Mouse (Mus musculus) liver, embryonic 12.5 days (tissue): ENCODE data around the gene Ntrk2. TPM values are rescaled to one million over a fixed set of nuclear protein-coding genes. Genes with fewer than 3 reads are reported as not detected.
A peak's percentile ranks its signal among the peaks of the same experiment; 100 is the strongest.

Source experiments
- ATAC-seq: fragments of 200-750 bp; cut with Nextera tagmentation; 2 replicates; pipeline ENCODE4 v1.8.0; 2017; ENCODE audit warnings: moderate number of reproducible peaks, mild to moderate bottlenecking, moderate library complexity
- H3K27ac ChIP-seq: fragments of 300-500 bp; sonication (generic); 2 replicates; pipeline ENCODE4 v1.5.1; 2016; ENCODE audit warnings: mild to moderate bottlenecking
- H3K27me3 ChIP-seq: fragments of 300-500 bp; sonication (generic); replicated peaks from 2 replicates; pipeline ENCODE4 v1.6.1; 2016; ENCODE audit warnings: mild to moderate bottlenecking, moderate library complexity
- H3K36me3 ChIP-seq: fragments of 300-500 bp; sonication (generic); 2 replicates; pipeline ENCODE4 v1.6.1; 2016; ENCODE audit warnings: mild to moderate bottlenecking, moderate library complexity
- H3K4me1 ChIP-seq: fragments of 300-500 bp; sonication (generic); 2 replicates; pipeline ENCODE4 v1.6.1; 2016
- H3K4me2 ChIP-seq: fragments of 300-500 bp; sonication (generic); 2 replicates; pipeline ENCODE4 v1.6.1; 2016; ENCODE audit warnings: mild to moderate bottlenecking, moderate library complexity
- H3K4me3 ChIP-seq: fragments of 300-500 bp; sonication (generic); 2 replicates; pipeline ENCODE4 v1.5.1; 2016; ENCODE audit warnings: mild to moderate bottlenecking, moderate library complexity
- H3K9ac ChIP-seq: fragments of 300-500 bp; sonication (generic); 2 replicates; pipeline ENCODE4 v1.6.1; 2016; ENCODE audit warnings: mild to moderate bottlenecking, moderate library complexity
- H3K9me3 ChIP-seq: fragments of 300-500 bp; sonication (generic); replicated peaks from 2 replicates; pipeline ENCODE4 v1.6.1; 2016; ENCODE audit warnings: mild to moderate bottlenecking, moderate library complexity
- WGBS: fragments of 180-500 bp; shearing (Covaris S2); methylation state at CpG from one replicate; pipeline ENCODE4 v1.1.7; 2016; ENCODE audit not compliant: insufficient replicate concordance; 5-methylcytosine and 5-hydroxymethylcytosine counted together
- polyA plus RNA-seq: library from polyadenylated mRNA; unstranded; fragments of >200 nt; fragmentation: Nextera tagmentation; extraction: Ambion mirVana; gene quantifications from 2 replicates; pipeline ENCODE4 v1.2.1, GENCODE M21; 2016

Gene Ntrk2
- polyA plus RNA-seq, 1 experiment from 2014 or later = 0.20 TPM

DNA sequence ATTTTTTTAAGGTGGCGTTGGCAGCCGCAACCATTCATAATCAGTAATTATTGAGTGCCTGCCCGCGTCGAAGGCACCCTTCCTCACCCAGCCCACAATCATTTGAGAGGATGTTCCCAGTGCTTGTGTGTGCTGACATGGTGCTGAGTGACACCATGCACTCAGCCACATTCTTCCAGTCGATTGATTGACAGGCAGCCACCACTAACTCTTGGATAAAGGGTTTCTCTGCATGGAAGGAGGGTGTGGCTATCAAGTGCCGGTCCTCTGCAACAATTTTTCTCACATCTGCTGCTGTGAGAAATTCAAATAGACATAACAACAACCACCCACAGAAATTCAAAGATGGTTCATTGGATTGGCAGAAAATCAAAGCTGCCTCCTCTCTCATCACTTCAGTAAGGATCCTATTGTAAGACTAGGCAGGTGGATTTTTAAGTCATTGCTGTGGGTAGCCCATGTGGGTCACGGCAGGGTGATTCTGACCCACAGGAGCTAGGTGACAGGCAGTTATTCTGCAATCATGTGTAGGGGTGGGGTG, 148.9 kb downstream of the Ntrk2 start:
- H3K4me3 ChIP-seq = no peak overlapping the region
- no peak overlapping the region for H3K9ac ChIP-seq
- ATAC-seq = no peak
- H3K9me3 ChIP-seq = no peaks in the 10 kb centered on the region
- no peaks in the 10 kb centered on the region for H3K36me3 ChIP-seq
- H3K4me1 ChIP-seq = no peaks in the 10 kb centered on the region
- H3K27me3 ChIP-seq = peaks cover 3% of the 10 kb centered on the region; the same call in 1 of the 2 replicates
- 54% methylated on average over 8 of the region's 8 CpGs for WGBS
- H3K27ac ChIP-seq = no peak overlapping the region
- no peak overlapping the region for H3K4me2 ChIP-seq

DNA sequence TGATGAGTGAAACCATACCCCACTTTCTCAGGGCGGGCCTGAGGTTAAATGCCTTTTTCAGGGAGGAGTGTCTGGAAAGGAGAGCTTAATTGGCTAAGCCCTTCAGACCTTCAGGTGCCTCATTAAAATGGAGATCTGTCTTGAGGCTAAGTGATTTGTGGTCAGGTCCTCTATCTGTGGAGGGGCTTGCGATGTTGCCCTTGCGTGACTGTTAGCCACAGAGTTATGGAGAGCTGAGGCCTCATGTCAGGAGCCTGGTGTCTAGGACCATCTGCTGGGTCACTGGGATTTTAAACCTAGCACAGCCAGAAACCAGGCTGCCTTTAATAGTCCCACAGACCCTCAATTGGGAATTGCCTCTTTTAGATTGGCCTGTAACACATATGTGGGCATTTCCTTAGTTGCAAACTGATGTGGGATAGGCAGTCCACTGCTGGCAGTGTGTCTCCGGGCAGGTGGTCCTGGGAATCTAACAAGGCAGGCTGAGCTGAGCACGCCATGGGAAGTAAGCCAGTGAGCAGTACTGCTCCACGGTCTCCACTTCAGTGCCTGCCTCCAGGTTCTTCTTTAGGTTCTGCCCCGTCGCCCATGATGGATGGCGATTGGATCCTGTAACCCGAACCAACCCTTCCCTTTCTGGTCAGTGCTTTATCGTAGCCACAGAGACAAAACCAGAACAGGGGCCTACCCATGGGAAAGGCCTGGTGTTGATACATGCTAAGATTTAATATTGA, 152.0 kb downstream of the Ntrk2 start:
- peaks cover 3% of the 10 kb centered on the region; the same call in 1 of the 2 replicates for H3K27me3 ChIP-seq
- no peaks in the 10 kb centered on the region for H3K4me1 ChIP-seq
- H3K4me3 ChIP-seq = no peak overlapping the region
- H3K9ac ChIP-seq = no peak overlapping the region
- no peaks in the 10 kb centered on the region for H3K9me3 ChIP-seq
- no peak for ATAC-seq
- no peaks in the 10 kb centered on the region for H3K36me3 ChIP-seq
- H3K4me2 ChIP-seq = no peak overlapping the region
- no peak overlapping the region for H3K27ac ChIP-seq
- 72% methylated on average over 11 of the region's 11 CpGs for WGBS

DNA sequence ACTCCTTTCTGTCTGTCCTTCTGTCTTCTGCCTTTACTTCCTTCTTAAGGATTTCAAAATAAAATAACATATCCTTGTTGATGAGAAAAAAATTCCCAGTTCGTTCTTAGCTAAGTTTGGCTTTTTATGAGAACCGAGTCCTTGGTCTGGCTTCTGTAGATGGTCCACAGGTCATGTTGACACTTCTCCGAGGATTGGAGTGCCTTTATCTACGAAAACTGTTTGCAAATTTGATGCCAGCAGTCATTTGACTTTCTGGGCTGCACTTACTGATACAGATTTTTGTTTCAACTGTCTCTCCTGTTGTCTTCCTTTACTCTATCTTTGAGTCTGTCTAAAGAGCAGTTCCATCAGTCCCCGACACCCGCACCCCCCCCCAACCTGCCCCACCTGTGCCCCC, 154.0 kb downstream of the Ntrk2 start:
- Histone ChIP-seq H3K27ac (no peak overlapping the region), H3K4me2 (no peak overlapping the region), H3K36me3 (no peaks in the 10 kb centered on the region), H3K27me3 (no peaks in the 10 kb centered on the region), H3K4me1 (no peaks in the 10 kb centered on the region), H3K9me3 (no peaks in the 10 kb centered on the region), H3K9ac (no peak overlapping the region), H3K4me3 (no peak overlapping the region)
- 65% methylated on average over 6 of the region's 6 CpGs for WGBS
- no peak for ATAC-seq

DNA sequence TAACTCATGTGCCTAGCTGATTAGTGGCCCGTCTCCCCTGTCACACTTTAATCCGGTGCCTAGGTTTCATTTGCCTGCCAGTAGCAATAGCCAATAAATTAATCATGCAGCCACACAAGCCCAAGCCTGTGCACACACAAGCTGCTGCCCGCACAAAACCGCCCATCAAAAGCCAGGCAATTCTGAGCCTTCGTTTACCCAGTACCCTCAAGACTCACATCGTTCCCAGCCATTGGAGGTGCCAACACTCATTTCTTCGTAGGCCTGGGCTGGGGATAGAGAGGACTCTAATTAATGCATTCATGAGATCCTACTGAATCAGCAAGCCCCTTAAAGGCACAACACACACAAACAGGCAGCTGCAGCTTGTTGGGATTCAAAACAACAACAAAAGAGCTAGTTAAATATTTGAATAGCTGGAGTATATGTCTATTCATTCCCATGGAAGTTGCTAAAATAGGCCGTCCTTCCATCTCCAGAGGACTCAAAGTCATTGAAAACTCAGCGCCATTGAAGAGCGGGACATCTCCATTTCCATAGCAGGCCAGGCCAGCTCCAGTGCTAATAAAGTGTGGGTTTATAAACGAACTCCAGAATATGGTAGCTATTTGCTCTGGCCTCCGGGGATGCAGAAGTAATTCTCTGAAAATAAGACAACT, 158.5 kb downstream of the Ntrk2 start:
- WGBS = 68% methylated on average over 12 of the region's 12 CpGs
- Histone ChIP-seq H3K9me3 (no peaks in the 10 kb centered on the region), H3K4me1 (no peaks in the 10 kb centered on the region), H3K4me3 (no peak overlapping the region), H3K4me2 (no peak overlapping the region), H3K27ac (no peak overlapping the region), H3K36me3 (no peaks in the 10 kb centered on the region), H3K9ac (no peak overlapping the region), H3K27me3 (no peaks in the 10 kb centered on the region)
- ATAC-seq = no peak

DNA sequence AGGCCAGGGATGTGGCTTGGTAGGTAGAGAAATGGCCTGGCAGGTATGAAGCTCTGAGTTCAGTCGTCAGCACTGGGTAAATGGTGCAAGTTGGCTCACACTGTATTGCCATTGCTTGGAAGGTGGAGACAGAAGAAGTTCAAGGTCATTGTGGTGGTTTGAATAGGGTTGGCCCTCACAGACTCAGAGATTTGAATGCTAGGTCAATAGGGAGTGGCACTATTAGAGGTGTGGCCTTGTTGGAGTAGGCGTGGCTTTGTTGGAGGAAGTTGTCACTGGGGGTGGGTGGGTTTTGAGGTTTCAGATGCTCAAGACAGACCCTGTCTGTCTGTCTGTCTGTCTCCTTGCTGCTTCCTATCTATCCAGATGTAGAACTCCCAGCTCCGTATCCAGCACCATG, 159.5 kb downstream of the Ntrk2 start:
- 64% methylated on average over 3 of the region's 3 CpGs for WGBS
- Histone ChIP-seq H3K27ac (no peak overlapping the region), H3K4me1 (no peaks in the 10 kb centered on the region)

DNA sequence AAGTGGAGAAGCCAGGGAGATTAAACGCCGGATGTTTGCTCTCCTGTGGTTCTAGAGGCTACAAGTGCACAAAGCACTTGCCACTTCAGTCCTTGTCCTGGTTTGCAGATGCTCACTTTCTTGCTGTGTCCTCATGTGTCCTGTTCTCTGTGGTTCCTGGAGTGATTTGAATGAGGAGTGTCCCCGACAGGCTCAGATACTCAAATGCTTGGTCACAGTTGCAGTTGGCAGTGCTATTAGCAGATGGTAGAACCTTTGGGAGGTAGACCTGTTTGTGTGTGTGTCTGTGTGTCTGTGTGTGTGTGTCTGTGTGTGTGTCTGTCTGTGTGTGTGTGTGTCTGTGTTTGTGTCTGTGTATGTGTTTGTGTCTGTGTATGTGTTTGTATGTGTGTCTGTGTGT, 160.1 kb downstream of the Ntrk2 start:
- no peaks in the 10 kb centered on the region for H3K36me3 ChIP-seq
- H3K9ac ChIP-seq = no peak overlapping the region
- H3K4me1 ChIP-seq = no peaks in the 10 kb centered on the region
- H3K9me3 ChIP-seq = no peaks in the 10 kb centered on the region
- H3K4me2 ChIP-seq = no peak overlapping the region
- ATAC-seq = no peak
- H3K27me3 ChIP-seq = no peaks in the 10 kb centered on the region
- no peak overlapping the region for H3K27ac ChIP-seq
- 62% methylated on average over 3 of the region's 3 CpGs for WGBS
- no peak overlapping the region for H3K4me3 ChIP-seq

More for the DNA sequence above, 159.5 kb downstream of the Ntrk2 start:
- Histone ChIP-seq H3K9me3 (no peaks in the 10 kb centered on the region), H3K36me3 (no peaks in the 10 kb centered on the region), H3K4me3 (no peak overlapping the region), H3K4me2 (no peak overlapping the region), H3K27me3 (no peaks in the 10 kb centered on the region), H3K9ac (no peak overlapping the region)
- ATAC-seq = no peak

DNA sequence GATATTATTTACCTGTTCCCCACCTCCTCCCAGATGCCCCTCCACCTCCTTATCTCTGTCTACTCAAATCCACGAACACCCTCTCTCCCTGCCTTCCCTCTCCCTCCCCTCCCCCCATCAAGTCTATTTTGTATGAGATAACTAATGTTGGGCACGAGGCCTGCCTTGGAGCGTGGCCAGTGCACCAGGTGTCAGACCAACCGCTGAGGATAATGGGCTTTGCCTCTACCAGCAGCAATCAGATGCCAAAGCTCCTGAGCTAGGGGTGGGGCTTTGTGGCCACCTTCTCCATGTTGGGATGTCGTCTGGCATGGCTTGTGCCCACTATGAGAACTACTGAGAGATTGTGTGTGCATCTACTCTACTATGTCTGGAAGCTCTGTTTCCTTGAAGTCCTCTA, 161.8 kb downstream of the Ntrk2 start:
- Histone ChIP-seq H3K4me1 (no peaks in the 10 kb centered on the region), H3K4me3 (no peak overlapping the region), H3K9ac (no peak overlapping the region), H3K9me3 (no peaks in the 10 kb centered on the region), H3K4me2 (no peak overlapping the region), H3K27me3 (no peaks in the 10 kb centered on the region), H3K27ac (no peak overlapping the region), H3K36me3 (no peaks in the 10 kb centered on the region)
- 43% methylated on average over 5 of the region's 5 CpGs for WGBS
- no peak for ATAC-seq

DNA sequence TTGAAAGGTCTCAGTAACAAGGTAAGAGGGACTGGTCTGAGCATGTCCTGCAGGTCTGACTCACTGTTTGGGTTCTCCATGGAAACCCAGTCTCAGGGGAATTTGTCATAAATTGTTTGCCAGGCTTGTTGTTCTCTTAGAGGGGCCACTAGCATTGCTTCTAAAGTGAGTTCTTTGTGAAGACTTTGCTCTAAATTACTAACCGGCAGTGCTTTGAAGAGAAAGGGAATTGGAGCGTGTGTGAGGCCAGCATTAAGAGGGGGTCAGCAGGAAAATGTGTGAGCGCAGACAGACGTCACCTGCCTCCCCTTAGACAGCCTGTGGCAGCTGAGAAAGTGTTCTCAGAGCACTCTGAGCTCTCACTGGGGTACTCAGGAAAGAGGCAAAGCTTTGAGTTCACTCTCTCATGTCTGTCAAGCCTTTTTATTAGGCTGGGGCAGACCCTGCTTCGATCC, 165.1 kb downstream of the Ntrk2 start:
- no peaks in the 10 kb centered on the region for H3K27me3 ChIP-seq
- no peak overlapping the region for H3K9ac ChIP-seq
- ATAC-seq = no peak
- no peak overlapping the region for H3K4me3 ChIP-seq
- 50% methylated on average over 5 of the region's 5 CpGs for WGBS
- no peaks in the 10 kb centered on the region for H3K9me3 ChIP-seq
- no peaks in the 10 kb centered on the region for H3K4me1 ChIP-seq
- no peak overlapping the region for H3K4me2 ChIP-seq
- no peaks in the 10 kb centered on the region for H3K36me3 ChIP-seq
- no peak overlapping the region for H3K27ac ChIP-seq

DNA sequence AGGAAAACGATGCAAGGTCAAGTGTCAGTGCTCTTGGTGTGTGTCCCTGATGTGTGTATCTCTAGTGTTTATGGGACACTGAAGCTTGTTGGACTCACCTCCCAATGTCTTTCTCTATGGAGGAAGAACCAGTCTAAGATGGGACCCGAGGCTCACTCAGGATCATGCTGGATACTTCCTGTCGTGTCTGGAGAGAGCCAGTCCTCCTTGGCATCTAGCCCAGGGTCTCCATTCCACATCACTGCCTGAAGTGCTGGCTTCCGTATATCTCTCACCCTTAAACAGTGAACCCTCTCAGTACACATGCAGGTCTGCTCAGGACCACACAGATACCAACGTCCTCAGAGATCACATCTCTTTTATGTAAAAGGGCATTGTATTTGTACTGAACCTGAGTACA, 166.1 kb downstream of the Ntrk2 start:
- no peak overlapping the region for H3K4me3 ChIP-seq
- H3K27me3 ChIP-seq = no peaks in the 10 kb centered on the region
- no peaks in the 10 kb centered on the region for H3K36me3 ChIP-seq
- H3K4me1 ChIP-seq = no peaks in the 10 kb centered on the region
- H3K4me2 ChIP-seq = no peak overlapping the region
- no peak overlapping the region for H3K27ac ChIP-seq
- no peak overlapping the region for H3K9ac ChIP-seq
- 53% methylated on average over 5 of the region's 5 CpGs for WGBS
- H3K9me3 ChIP-seq = no peaks in the 10 kb centered on the region
- no peak for ATAC-seq

DNA sequence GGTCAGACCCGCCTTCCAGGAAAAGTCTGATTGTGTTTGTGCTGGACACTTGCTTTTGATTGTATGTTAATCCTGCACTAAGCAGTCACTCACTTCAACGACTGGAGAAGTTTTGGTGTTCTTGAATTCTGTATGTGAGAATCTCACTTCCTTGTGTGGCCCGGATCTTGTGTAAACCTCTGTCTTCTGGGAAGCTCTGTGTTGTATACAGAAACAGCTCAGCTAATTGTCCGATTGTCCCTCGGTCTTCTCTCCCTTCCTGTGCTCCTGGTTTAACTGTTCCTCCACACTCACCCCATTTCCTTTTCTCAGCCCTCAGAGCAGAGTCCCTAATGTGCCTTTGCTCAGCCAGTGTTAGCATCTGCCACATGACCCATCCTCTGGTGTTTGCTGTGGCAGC, 190.1 kb downstream of the Ntrk2 start:
- H3K9me3 ChIP-seq = no peaks in the 10 kb centered on the region
- no peak overlapping the region for H3K4me2 ChIP-seq
- no peaks in the 10 kb centered on the region for H3K36me3 ChIP-seq
- no peaks in the 10 kb centered on the region for H3K4me1 ChIP-seq
- H3K27ac ChIP-seq = no peak overlapping the region
- no peak for ATAC-seq
- H3K4me3 ChIP-seq = no peak overlapping the region
- WGBS = 45% methylated on average over 5 of the region's 5 CpGs
- no peak overlapping the region for H3K9ac ChIP-seq
- no peaks in the 10 kb centered on the region for H3K27me3 ChIP-seq

DNA sequence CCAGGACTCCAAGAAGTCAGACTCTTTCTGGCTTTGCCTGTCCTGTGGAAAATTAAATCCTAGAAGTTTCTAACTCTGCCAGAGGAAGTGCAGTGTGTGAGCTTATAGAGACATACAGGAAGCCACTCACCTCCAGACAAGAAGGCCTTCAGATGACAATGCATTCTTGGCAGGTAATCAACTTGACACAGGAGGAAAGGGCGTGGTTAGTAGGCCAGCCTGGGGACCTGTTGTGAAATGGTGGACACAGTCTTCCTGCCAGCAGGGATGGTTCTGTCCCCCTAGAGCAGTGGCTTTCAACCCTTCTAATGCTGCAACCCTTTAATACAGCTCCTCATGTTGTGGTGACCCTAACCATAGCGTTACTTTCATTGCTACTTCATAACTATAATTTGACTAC, 191.4 kb downstream of the Ntrk2 start:
- no peak for ATAC-seq
- 60% methylated on average over 2 of the region's 2 CpGs for WGBS
- Histone ChIP-seq H3K27me3 (no peaks in the 10 kb centered on the region), H3K4me2 (no peak overlapping the region), H3K4me3 (no peak overlapping the region), H3K4me1 (no peaks in the 10 kb centered on the region), H3K9ac (no peak overlapping the region), H3K36me3 (no peaks in the 10 kb centered on the region), H3K27ac (no peak overlapping the region), H3K9me3 (no peaks in the 10 kb centered on the region)

DNA sequence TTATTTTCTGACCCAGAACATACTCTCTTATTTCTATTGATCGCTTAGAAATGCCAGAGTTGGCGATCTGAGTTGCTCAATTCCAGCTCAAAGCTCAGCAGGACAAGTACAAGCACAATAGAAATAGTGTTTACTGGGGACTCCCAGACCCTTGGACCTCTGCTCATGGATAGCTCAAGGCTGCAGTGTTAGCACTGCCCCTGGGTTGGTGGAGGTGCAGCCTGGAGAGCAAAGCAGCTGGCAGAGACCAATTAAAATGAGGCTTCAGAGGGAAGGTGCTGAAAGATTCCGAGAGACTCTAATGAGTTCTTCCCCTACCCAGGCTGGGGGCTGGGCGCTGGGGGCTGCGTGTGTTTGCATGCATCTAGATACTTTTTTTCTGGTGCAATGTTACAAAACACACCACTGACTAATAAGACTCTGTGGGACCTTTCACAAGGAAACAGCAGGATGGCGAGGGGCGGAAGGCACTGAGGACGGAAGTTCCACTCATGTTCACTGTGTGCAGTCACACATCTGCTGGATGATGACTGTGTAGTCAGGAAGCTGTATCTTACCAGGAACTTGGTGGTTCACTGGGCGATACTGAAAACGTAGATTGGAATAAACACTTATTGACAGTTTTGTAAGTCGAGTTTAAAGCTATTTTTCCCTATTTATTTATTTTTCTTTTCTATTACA, 193.1 kb downstream of the Ntrk2 start:
- WGBS = 50% methylated on average over 11 of the region's 11 CpGs
- H3K9me3 ChIP-seq = no peaks in the 10 kb centered on the region
- no peaks in the 10 kb centered on the region for H3K4me1 ChIP-seq
- ATAC-seq = peak; percentile 63; the same call in 1 of the 2 replicates
- no peak overlapping the region for H3K4me3 ChIP-seq
- no peaks in the 10 kb centered on the region for H3K27me3 ChIP-seq
- H3K4me2 ChIP-seq = no peak overlapping the region
- no peaks in the 10 kb centered on the region for H3K36me3 ChIP-seq
- H3K9ac ChIP-seq = no peak overlapping the region
- H3K27ac ChIP-seq = no peak overlapping the region; the same call in 1 of the 2 replicates
